Mouse (Mus musculus): ENCODE measurements at regions not wholly inside any gene's neighbourhood (a gene's known extent, or its start where the extent isn't known, plus 50 kb on each side); places are given as distances from the start of the nearest gene placed in this dataset.

GRCm38 (mm10) chr3:149805345-149805744 is 815.0 kb upstream of the Adgrl2 start:
- Histone ChIP-seq H3K4me1 (replicated peaks) (no peaks in the 10 kb centered on the region), H3K4me3 (no peak overlapping the region), H3K9me3 (replicated peaks) (no peaks in the 10 kb centered on the region), H3K4me2 (no peak overlapping the region), H3K27ac (no peak overlapping the region), H3K9ac (no peak overlapping the region), H3K27me3 (no peaks in the 10 kb centered on the region), H3K36me3 (no peaks in the 10 kb centered on the region)
- ATAC-seq (replicated peaks; ENCODE audit: insufficient number of reproducible peaks, insufficient read depth, low FRiP score, low read depth), result no peak
- WGBS, result 73% methylated on average over 6 of the region's 6 CpGs

GRCm38 (mm10) chr3:149796123-149796522 is 805.8 kb upstream of the Adgrl2 start:
- Histone ChIP-seq H3K36me3 (no peaks in the 10 kb centered on the region), H3K4me1 (replicated peaks) (no peaks in the 10 kb centered on the region), H3K27ac (no peak overlapping the region), H3K4me2 (no peak overlapping the region), H3K9ac (no peak overlapping the region), H3K4me3 (no peak overlapping the region), H3K27me3 (no peaks in the 10 kb centered on the region), H3K9me3 (replicated peaks) (no peaks in the 10 kb centered on the region)
- 63% methylated on average over 2 of the region's 2 CpGs for WGBS
- no peak for ATAC-seq (replicated peaks; ENCODE audit: insufficient number of reproducible peaks, insufficient read depth, low FRiP score, low read depth)

GRCm38 (mm10) chr3:149791593-149791992 is 801.2 kb upstream of the Adgrl2 start:
- H3K4me3 ChIP-seq, result no peak overlapping the region

GRCm38 (mm10) chr3:149786096-149786495 is 795.7 kb upstream of the Adgrl2 start:
- H3K4me3 ChIP-seq, result no peak overlapping the region
- ATAC-seq (replicated peaks; ENCODE audit: insufficient number of reproducible peaks, insufficient read depth, low FRiP score, low read depth), result no peak
- H3K36me3 ChIP-seq, result no peaks in the 10 kb centered on the region
- H3K9me3 ChIP-seq (replicated peaks), result no peaks in the 10 kb centered on the region
- no peak overlapping the region for H3K9ac ChIP-seq
- WGBS, result 80% methylated on average over 2 of the region's 2 CpGs
- H3K27me3 ChIP-seq, result no peaks in the 10 kb centered on the region
- H3K4me1 ChIP-seq (replicated peaks), result no peaks in the 10 kb centered on the region
- H3K4me2 ChIP-seq, result no peak overlapping the region
- no peak overlapping the region for H3K27ac ChIP-seq

More at GRCm38 (mm10) chr3:149791593-149791992, 801.2 kb upstream of the Adgrl2 start:
- Histone ChIP-seq H3K27ac (no peak overlapping the region), H3K36me3 (no peaks in the 10 kb centered on the region), H3K9ac (no peak overlapping the region), H3K4me1 (replicated peaks) (no peaks in the 10 kb centered on the region), H3K9me3 (replicated peaks) (no peaks in the 10 kb centered on the region), H3K27me3 (no peaks in the 10 kb centered on the region), H3K4me2 (no peak overlapping the region)
- no peak for ATAC-seq (replicated peaks; ENCODE audit: insufficient number of reproducible peaks, insufficient read depth, low FRiP score, low read depth)
- WGBS, result 62% methylated on average over 2 of the region's 2 CpGs

- Histone ChIP-seq H3K4me3 (no peak overlapping the region), H3K27me3 (no peaks in the 10 kb centered on the region), H3K9me3 (replicated peaks) (no peaks in the 10 kb centered on the region), H3K36me3 (no peaks in the 10 kb centered on the region), H3K27ac (no peak overlapping the region), H3K4me2 (no peak overlapping the region), H3K4me1 (replicated peaks) (no peaks in the 10 kb centered on the region), H3K9ac (no peak overlapping the region)
- ATAC-seq (replicated peaks; ENCODE audit: insufficient number of reproducible peaks, insufficient read depth, low FRiP score, low read depth), result no peak
- 80% methylated on average over 2 of the region's 2 CpGs for WGBS
Measured at GRCm38 (mm10) chr3:149783903-149784608, 793.7 kb upstream of the Adgrl2 start.

GRCm38 (mm10) chr3:149767847-149768421 is 777.6 kb upstream of the Adgrl2 start:
- Histone ChIP-seq H3K27ac (no peak overlapping the region), H3K9ac (no peak overlapping the region), H3K9me3 (replicated peaks) (no peaks in the 10 kb centered on the region), H3K36me3 (no peaks in the 10 kb centered on the region), H3K4me1 (replicated peaks) (no peaks in the 10 kb centered on the region), H3K27me3 (no peaks in the 10 kb centered on the region), H3K4me2 (no peak overlapping the region), H3K4me3 (no peak overlapping the region)
- no peak for ATAC-seq (replicated peaks; ENCODE audit: insufficient number of reproducible peaks, insufficient read depth, low FRiP score, low read depth)
- WGBS, result 92% methylated on average over 2 of the region's 2 CpGs

GRCm38 (mm10) chr3:149761245-149761644 is 770.9 kb upstream of the Adgrl2 start:
- H3K9me3 ChIP-seq (replicated peaks), result no peaks in the 10 kb centered on the region
- H3K36me3 ChIP-seq, result no peaks in the 10 kb centered on the region
- H3K9ac ChIP-seq, result no peak overlapping the region
- 95% methylated on average over 2 of the region's 2 CpGs for WGBS
- H3K4me3 ChIP-seq, result no peak overlapping the region
- H3K27me3 ChIP-seq, result no peaks in the 10 kb centered on the region
- no peak overlapping the region for H3K4me2 ChIP-seq
- H3K4me1 ChIP-seq (replicated peaks), result no peaks in the 10 kb centered on the region
- no peak for ATAC-seq (replicated peaks; ENCODE audit: insufficient number of reproducible peaks, insufficient read depth, low FRiP score, low read depth)
- no peak overlapping the region for H3K27ac ChIP-seq

- Histone ChIP-seq H3K9ac (no peak overlapping the region), H3K27me3 (no peaks in the 10 kb centered on the region), H3K27ac (no peak overlapping the region), H3K4me3 (no peak overlapping the region), H3K4me2 (no peak overlapping the region), H3K36me3 (no peaks in the 10 kb centered on the region), H3K9me3 (replicated peaks) (no peaks in the 10 kb centered on the region), H3K4me1 (replicated peaks) (no peaks in the 10 kb centered on the region)
- 65% methylated on average over 6 of the region's 6 CpGs for WGBS
- no peak for ATAC-seq (replicated peaks; ENCODE audit: insufficient number of reproducible peaks, insufficient read depth, low FRiP score, low read depth)
Measured at GRCm38 (mm10) chr3:149757910-149758592, 767.7 kb upstream of the Adgrl2 start.

- no peak overlapping the region for H3K4me2 ChIP-seq
- no peak overlapping the region for H3K4me3 ChIP-seq
- no peaks in the 10 kb centered on the region for H3K27me3 ChIP-seq
- no peak overlapping the region for H3K27ac ChIP-seq
- H3K9me3 ChIP-seq (replicated peaks), result no peaks in the 10 kb centered on the region
- H3K9ac ChIP-seq, result no peak overlapping the region
- no peak for ATAC-seq (replicated peaks; ENCODE audit: insufficient number of reproducible peaks, insufficient read depth, low FRiP score, low read depth)
- 70% methylated on average over 3 of the region's 3 CpGs for WGBS
- H3K4me1 ChIP-seq (replicated peaks), result 0 out of 2 replicates have a peak, but pooled peaks cover 3% of the 10 kb centered on the region
- no peaks in the 10 kb centered on the region for H3K36me3 ChIP-seq
Measured at GRCm38 (mm10) chr3:149736069-149736468, 745.7 kb upstream of the Adgrl2 start.

GRCm38 (mm10) chr3:149726212-149726611 is 735.9 kb upstream of the Adgrl2 start:
- Histone ChIP-seq H3K4me3 (no peak overlapping the region), H3K27me3 (no peaks in the 10 kb centered on the region), H3K4me2 (no peak overlapping the region), H3K4me1 (replicated peaks) (peaks cover 33% of the 10 kb centered on the region), H3K9me3 (replicated peaks) (no peaks in the 10 kb centered on the region), H3K36me3 (no peaks in the 10 kb centered on the region), H3K9ac (no peak overlapping the region), H3K27ac (peak overlapping the region; percentile 78)
- ATAC-seq (replicated peaks; ENCODE audit: insufficient number of reproducible peaks, insufficient read depth, low FRiP score, low read depth), result no peak
- WGBS, result 37% methylated on average over 4 of the region's 4 CpGs

- H3K4me2 ChIP-seq, result no peak overlapping the region
- H3K27ac ChIP-seq, result peak overlapping the region; percentile 78
- WGBS, result 50% methylated on average over 3 of the region's 3 CpGs
- peaks cover 38% of the 10 kb centered on the region for H3K4me1 ChIP-seq (replicated peaks)
- H3K9ac ChIP-seq, result no peak overlapping the region
- no peak overlapping the region for H3K4me3 ChIP-seq
- no peaks in the 10 kb centered on the region for H3K27me3 ChIP-seq
- ATAC-seq (replicated peaks; ENCODE audit: insufficient number of reproducible peaks, insufficient read depth, low FRiP score, low read depth), result no peak
- H3K36me3 ChIP-seq, result no peaks in the 10 kb centered on the region
- H3K9me3 ChIP-seq (replicated peaks), result no peaks in the 10 kb centered on the region
Measured at GRCm38 (mm10) chr3:149724879-149725278, 734.5 kb upstream of the Adgrl2 start.

Measured in heart, embryonic 15.5 days (tissue).